Mouse (Mus musculus): ENCODE results near the gene D930048N14Rik. TPM values are rescaled to one million over a fixed set of nuclear protein-coding genes. Genes with fewer than 3 reads are reported as not detected.
"Not testable (repeated sequence)": the region's sequence is repeated elsewhere in the genome, so short reads cannot be mapped to it uniquely, and the experiment has no call there.

D930048N14Rik gene
- 0.44 and 0.46 TPM in 2 replicates for polyA plus RNA-seq (2015; fragmentation: Nextera tagmentation; extraction: Ambion mirVana)

GRCm38 (mm10) chr11:51650691-51651515 lies at the start of gene D930048N14Rik, which contains the start of gene N4bp3:
D930048N14Rik (plus strand) TSS chr11:51650954.
N4bp3 (minus strand) TSS chr11:51650842.
- no peaks in the 10 kb centered on the region for H3K36me3 ChIP-seq (ENCODE audit: control insufficient read depth, insufficient read depth)
- H3K9ac ChIP-seq (ENCODE audit: low read depth, low read length) = peak within 1 kb of the TSS; percentile 62
- H3K4me1 ChIP-seq (ENCODE audit: control insufficient read depth, low read depth, low read length) = peaks cover 11% of the 10 kb centered on the region
- no peaks in the 10 kb centered on the region for H3K9me3 ChIP-seq (replicated peaks; ENCODE audit: control insufficient read depth, low read length)
- peak within 1 kb of the TSS; percentile 64 for H3K4me3 ChIP-seq (ENCODE audit: low read depth, low read length)
- H3K27ac ChIP-seq (ENCODE audit: low read length) = no peak within 1 kb of the TSS
- peak within 1 kb of the TSS; percentile 76 for H3K4me2 ChIP-seq (ENCODE audit: low read depth, low read length)
- WGBS (ENCODE audit: insufficient replicate concordance) = 1% methylated on average over 69 of the region's 70 CpGs
- ATAC-seq (ENCODE audit: low read depth) = peak; percentile 73
- H3K27me3 ChIP-seq (ENCODE audit: control insufficient read depth, insufficient read depth, low read depth, low read length) = peaks cover 33% of the 10 kb centered on the region

GRCm38 (mm10) chr11:51602253-51602652 lies 48.5 kb upstream of the D930048N14Rik start:
- no peak overlapping the region for H3K4me2 ChIP-seq (ENCODE audit: low read depth, low read length)
- H3K4me3 ChIP-seq (ENCODE audit: low read depth, low read length) = no peak overlapping the region
- no peaks in the 10 kb centered on the region for H3K27me3 ChIP-seq (ENCODE audit: control insufficient read depth, insufficient read depth, low read depth, low read length)
- H3K4me1 ChIP-seq (ENCODE audit: control insufficient read depth, low read depth, low read length) = peaks cover 23% of the 10 kb centered on the region
- no peak overlapping the region for H3K9ac ChIP-seq (ENCODE audit: low read depth, low read length)
- peaks cover 79% of the 10 kb centered on the region for H3K36me3 ChIP-seq (ENCODE audit: control insufficient read depth, insufficient read depth)
- no peak for ATAC-seq (ENCODE audit: low read depth)
- no peaks in the 10 kb centered on the region for H3K9me3 ChIP-seq (replicated peaks; ENCODE audit: control insufficient read depth, low read length)
- WGBS (ENCODE audit: insufficient replicate concordance) = 73% methylated on average over 3 of the region's 3 CpGs
- no peak overlapping the region for H3K27ac ChIP-seq (ENCODE audit: low read length)

GRCm38 (mm10) chr11:51605602-51606446 lies 44.9 kb upstream of the D930048N14Rik start:
- H3K4me2 ChIP-seq (ENCODE audit: low read depth, low read length) = peak overlapping the region; percentile 61
- H3K9me3 ChIP-seq (replicated peaks; ENCODE audit: control insufficient read depth, low read length) = no peaks in the 10 kb centered on the region
- H3K27me3 ChIP-seq (ENCODE audit: control insufficient read depth, insufficient read depth, low read depth, low read length) = no peaks in the 10 kb centered on the region
- peak overlapping the region; percentile 90 for H3K4me3 ChIP-seq (ENCODE audit: low read depth, low read length)
- ATAC-seq (ENCODE audit: low read depth) = peak; percentile 75
- H3K27ac ChIP-seq (ENCODE audit: low read length) = peak overlapping the region; percentile 92
- peak overlapping the region; percentile 93 for H3K9ac ChIP-seq (ENCODE audit: low read depth, low read length)
- under 1% methylated on average over 73 of the region's 81 CpGs for WGBS (ENCODE audit: insufficient replicate concordance)
- peaks cover 44% of the 10 kb centered on the region for H3K4me1 ChIP-seq (ENCODE audit: control insufficient read depth, low read depth, low read length)
- peaks cover 44% of the 10 kb centered on the region for H3K36me3 ChIP-seq (ENCODE audit: control insufficient read depth, insufficient read depth)

GRCm38 (mm10) chr11:51606447-51607095 lies 44.2 kb upstream of the D930048N14Rik start, which contains the start of gene Hnrnpab:
Hnrnpab (minus strand) TSS chr11:51606847.
- no peaks in the 10 kb centered on the region for H3K27me3 ChIP-seq (ENCODE audit: control insufficient read depth, insufficient read depth, low read depth, low read length)
- no peaks in the 10 kb centered on the region for H3K9me3 ChIP-seq (replicated peaks; ENCODE audit: control insufficient read depth, low read length)
- peaks cover 44% of the 10 kb centered on the region for H3K4me1 ChIP-seq (ENCODE audit: control insufficient read depth, low read depth, low read length)
- H3K4me2 ChIP-seq (ENCODE audit: low read depth, low read length) = peak within 1 kb of the TSS; percentile 61
- H3K36me3 ChIP-seq (ENCODE audit: control insufficient read depth, insufficient read depth) = peaks cover 37% of the 10 kb centered on the region
- H3K4me3 ChIP-seq (ENCODE audit: low read depth, low read length) = peak within 1 kb of the TSS; percentile 90
- WGBS (ENCODE audit: insufficient replicate concordance) = under 1% methylated on average over 91 of the region's 91 CpGs
- peak within 1 kb of the TSS; percentile 93 for H3K9ac ChIP-seq (ENCODE audit: low read depth, low read length)
- peak; percentile 89 for ATAC-seq (ENCODE audit: low read depth)
- peak within 1 kb of the TSS; percentile 92 for H3K27ac ChIP-seq (ENCODE audit: low read length)

GRCm38 (mm10) chr11:51607096-51607738 lies 43.5 kb upstream of the D930048N14Rik start:
- Histone ChIP-seq H3K4me1 (ENCODE audit: control insufficient read depth, low read depth, low read length) (peaks cover 44% of the 10 kb centered on the region), H3K9ac (ENCODE audit: low read depth, low read length) (peak overlapping the region; percentile 93), H3K4me2 (ENCODE audit: low read depth, low read length) (peak overlapping the region; percentile 61), H3K36me3 (ENCODE audit: control insufficient read depth, insufficient read depth) (peaks cover 30% of the 10 kb centered on the region), H3K27ac (ENCODE audit: low read length) (peak overlapping the region; percentile 89), H3K4me3 (ENCODE audit: low read depth, low read length) (peak overlapping the region; percentile 90), H3K27me3 (ENCODE audit: control insufficient read depth, insufficient read depth, low read depth, low read length) (no peaks in the 10 kb centered on the region), H3K9me3 (replicated peaks; ENCODE audit: control insufficient read depth, low read length) (no peaks in the 10 kb centered on the region)
- peak; percentile 45 for ATAC-seq (ENCODE audit: low read depth)
- 7% methylated on average over 15 of the region's 15 CpGs for WGBS (ENCODE audit: insufficient replicate concordance)

GRCm38 (mm10) chr11:51609266-51609909 lies 41.4 kb upstream of the D930048N14Rik start:
- Histone ChIP-seq H3K4me2 (ENCODE audit: low read depth, low read length) (peak overlapping the region; percentile 22; the same call in 1 of the 2 replicates), H3K4me1 (ENCODE audit: control insufficient read depth, low read depth, low read length) (peaks cover 32% of the 10 kb centered on the region), H3K9me3 (replicated peaks; ENCODE audit: control insufficient read depth, low read length) (no peaks in the 10 kb centered on the region), H3K27ac (ENCODE audit: low read length) (peak overlapping the region; percentile 78), H3K4me3 (ENCODE audit: low read depth, low read length) (no peak overlapping the region), H3K9ac (ENCODE audit: low read depth, low read length) (peak overlapping the region; percentile 26), H3K36me3 (ENCODE audit: control insufficient read depth, insufficient read depth) (peaks cover 9% of the 10 kb centered on the region), H3K27me3 (ENCODE audit: control insufficient read depth, insufficient read depth, low read depth, low read length) (no peaks in the 10 kb centered on the region)
- peak; percentile 7; the same call in 1 of the 2 replicates for ATAC-seq (ENCODE audit: low read depth)
- WGBS (ENCODE audit: insufficient replicate concordance) = 27% methylated on average over 3 of the region's 3 CpGs

GRCm38 (mm10) chr11:51609940-51610339 lies 40.8 kb upstream of the D930048N14Rik start:
- Histone ChIP-seq H3K27ac (ENCODE audit: low read length) (peak overlapping the region; percentile 78), H3K4me2 (ENCODE audit: low read depth, low read length) (peak overlapping the region; percentile 22; the same call in 1 of the 2 replicates), H3K4me1 (ENCODE audit: control insufficient read depth, low read depth, low read length) (peaks cover 31% of the 10 kb centered on the region)
- ATAC-seq (ENCODE audit: low read depth); H3K9ac ChIP-seq (ENCODE audit: low read depth, low read length); H3K4me3 ChIP-seq (ENCODE audit: low read depth, low read length); H3K9me3 ChIP-seq (replicated peaks; ENCODE audit: control insufficient read depth, low read length); H3K27me3 ChIP-seq (ENCODE audit: control insufficient read depth, insufficient read depth, low read depth, low read length); H3K36me3 ChIP-seq (ENCODE audit: control insufficient read depth, insufficient read depth): not testable (repeated sequence)
- 39% methylated on average over 5 of the region's 5 CpGs for WGBS (ENCODE audit: insufficient replicate concordance)

- no peak for ATAC-seq (ENCODE audit: low read depth)
- H3K9me3 ChIP-seq (replicated peaks; ENCODE audit: control insufficient read depth, low read length) = no peaks in the 10 kb centered on the region
- no peaks in the 10 kb centered on the region for H3K36me3 ChIP-seq (ENCODE audit: control insufficient read depth, insufficient read depth)
- H3K9ac ChIP-seq (ENCODE audit: low read depth, low read length) = no peak overlapping the region
- peaks cover 27% of the 10 kb centered on the region for H3K4me1 ChIP-seq (ENCODE audit: control insufficient read depth, low read depth, low read length)
- WGBS (ENCODE audit: insufficient replicate concordance) = 74% methylated on average over 8 of the region's 8 CpGs
- H3K27me3 ChIP-seq (ENCODE audit: control insufficient read depth, insufficient read depth, low read depth, low read length) = no peaks in the 10 kb centered on the region
- no peak overlapping the region for H3K27ac ChIP-seq (ENCODE audit: low read length)
- H3K4me3 ChIP-seq (ENCODE audit: low read depth, low read length) = no peak overlapping the region
- H3K4me2 ChIP-seq (ENCODE audit: low read depth, low read length) = no peak overlapping the region
These were observed 36.5 kb upstream of the D930048N14Rik start for GRCm38 (mm10) chr11:51614256-51614655.

All from liver, embryonic 16.5 days (tissue).